Comparison of ENCODE assay signal across 8 mouse cellular contexts in genomic region chr11:100362209-100362978, GRCm38 (mm10). TPM values are rescaled to one million over a fixed set of nuclear protein-coding genes. Genes with fewer than 3 reads are reported as not detected.
DNase-seq lines count a peak whose midpoint lies in the region; ATAC-seq and TF ChIP-seq lines count a peak whose summit lies in the region.

No protein-coding gene starts in this region.

- no peak overlapping the region for H3K9ac ChIP-seq in midbrain, postnatal 0 days (replicated peaks; ENCODE audit: low read length, poor library complexity, severe bottlenecking)

- DNase-seq in 416B (ENCODE audit: low read depth) = peak; percentile 67
- DNase-seq in adrenal gland, adult 18-20 months (ENCODE audit: low spot score in 2 of 2) = peak; percentile 82 to 84
- DNase-seq in embryo, embryonic 10 days (ENCODE audit: low spot score) = peak; percentile 86
- DNase-seq in gastrocnemius, postnatal 25 days = peak; percentile 14
- peak; percentile 54 for DNase-seq in kidney, adult 11 months
- peak; percentile 77 for DNase-seq in left cerebral cortex, postnatal 4 days
- DNase-seq in midbrain, postnatal 0 days (ENCODE audit: low spot score) = peak; percentile 80
- peak; percentile 57 to 62 for DNase-seq in spleen, postnatal 36 days (ENCODE audit: low spot score in 2 of 2)

- no peaks in the 10 kb centered on the region for H3K27me3 ChIP-seq in midbrain, postnatal 0 days (ENCODE audit: insufficient read depth, low read length)

- intact Hi-C loops in left cerebral cortex, postnatal 4 days (cut with DNase I) = loop anchor here (5.0 kb wide), 2 partner anchors 45 to 110 kb away; partner anchors contain the start of gene Klhl11

- H3K9me3 ChIP-seq in midbrain, postnatal 0 days (ENCODE audit: low read length) = no peaks in the 10 kb centered on the region

- H3K4me1 ChIP-seq in midbrain, postnatal 0 days (ENCODE audit: insufficient read depth, low read length) = no peaks in the 10 kb centered on the region

- no peak overlapping the region for H3K4me3 ChIP-seq in midbrain, postnatal 0 days (ENCODE audit: low read depth, low read length)

- ATAC-seq in midbrain, postnatal 0 days (ENCODE audit: low FRiP score) = peak; percentile 45; the same call in 1 of the 2 replicates

- peak; percentile 94 for TF ChIP-seq CTCF in midbrain, postnatal 0 days (IDR thresholded peaks at IDR 0.05)

- WGBS in midbrain, postnatal 0 days = 15% methylated on average over 8 of the region's 8 CpGs

- peak overlapping the region; percentile 47; the same call in 1 of the 2 replicates for H3K27ac ChIP-seq in midbrain, postnatal 0 days (ENCODE audit: low read depth, low read length)

- no peak overlapping the region for H3K4me2 ChIP-seq in midbrain, postnatal 0 days (ENCODE audit: low read depth, low read length, poor library complexity, severe bottlenecking)

- H3K36me3 ChIP-seq in midbrain, postnatal 0 days (ENCODE audit: insufficient read depth, low read length) = no peaks in the 10 kb centered on the region

RNA-seq across cellular contexts. Expression of gene Hap1, which starts 6.5 kb away (rescaled TPM):
- 10 to 100 TPM; 46.9 to 49.7 TPM for total RNA-seq in adrenal gland, adult 18-20 months (2021)
- total RNA-seq in gastrocnemius, postnatal 25 days (2021) = under 1 TPM; 0.27 to 0.28 TPM
- total RNA-seq in left cerebral cortex, postnatal 4 days (2021) = 100 to 1,000 TPM in 1 of 2 experiments, 10 to 100 TPM in 1; 43.8 to 116 TPM
- 743 and 796 TPM in 2 replicates for total RNA-seq in midbrain, postnatal 0 days (2014; rRNA removed)
- polyA plus RNA-seq in midbrain, postnatal 0 days (2015; fragmentation: Nextera tagmentation; extraction: Ambion mirVana) = 597 and 631 TPM in 2 replicates

RNA-seq across cellular contexts. Expression of gene Gast, which starts 28.2 kb away (rescaled TPM):
- total RNA-seq in adrenal gland, adult 18-20 months (2021) = not detected
- total RNA-seq in gastrocnemius, postnatal 25 days (2021) = not detected
- not detected for total RNA-seq in left cerebral cortex, postnatal 4 days (2021)
- total RNA-seq in midbrain, postnatal 0 days (2014; rRNA removed) = not detected in 2 replicates
- polyA plus RNA-seq in midbrain, postnatal 0 days (2015; fragmentation: Nextera tagmentation; extraction: Ambion mirVana) = 1.1 and 2.2 TPM in 2 replicates

RNA-seq across cellular contexts. Expression of gene Jup, which starts 35.2 kb away (rescaled TPM):
- 10 to 100 TPM; 55.3 to 64.5 TPM for total RNA-seq in adrenal gland, adult 18-20 months (2021)
- total RNA-seq in gastrocnemius, postnatal 25 days (2021) = 10 to 100 TPM; 72.0 to 79.8 TPM
- total RNA-seq in left cerebral cortex, postnatal 4 days (2021) = 10 to 100 TPM; 74.2 to 77.9 TPM
- 133 and 156 TPM in 2 replicates for total RNA-seq in midbrain, postnatal 0 days (2014; rRNA removed)
- polyA plus RNA-seq in midbrain, postnatal 0 days (2015; fragmentation: Nextera tagmentation; extraction: Ambion mirVana) = 69.7 and 75.5 TPM in 2 replicates

RNA-seq across cellular contexts. Expression of gene Eif1, which starts 42.7 kb away (rescaled TPM):
- total RNA-seq in adrenal gland, adult 18-20 months (2021) = 1,000 to 10,000 TPM; 1,436 to 1,462 TPM
- 1,000 to 10,000 TPM; 1,016 to 1,083 TPM for total RNA-seq in gastrocnemius, postnatal 25 days (2021)
- 100 to 1,000 TPM; 642 to 677 TPM for total RNA-seq in left cerebral cortex, postnatal 4 days (2021)
- total RNA-seq in midbrain, postnatal 0 days (2014; rRNA removed) = 84.7 and 117 TPM in 2 replicates
- 1,241 and 1,297 TPM in 2 replicates for polyA plus RNA-seq in midbrain, postnatal 0 days (2015; fragmentation: Nextera tagmentation; extraction: Ambion mirVana)

RNA-seq across cellular contexts. Expression of gene P3h4, which starts 52.2 kb away (rescaled TPM):
- 10 to 100 TPM; 26.3 to 33.5 TPM for total RNA-seq in adrenal gland, adult 18-20 months (2021)
- total RNA-seq in gastrocnemius, postnatal 25 days (2021) = 1 to 10 TPM; 4.3 to 5.1 TPM
- total RNA-seq in left cerebral cortex, postnatal 4 days (2021) = 1 to 10 TPM; 8.1 to 9.9 TPM
- total RNA-seq in midbrain, postnatal 0 days (2014; rRNA removed) = 24.4 and 26.0 TPM in 2 replicates
- polyA plus RNA-seq in midbrain, postnatal 0 days (2015; fragmentation: Nextera tagmentation; extraction: Ambion mirVana) = 23.4 and 23.7 TPM in 2 replicates

Comparison
In these comparisons a context has a peak if more than half of its experiments do, and no peak if none do; other contexts are left out.
1. DNase-seq: peak in every context shown above with its lines; median percentile 86 in embryo, embryonic 10 days; 83 in adrenal gland, adult 18-20 months; 80 in midbrain, postnatal 0 days; 77 in left cerebral cortex, postnatal 4 days; 67 in 416B; 60 in spleen, postnatal 36 days; 54 in kidney, adult 11 months; 14 in gastrocnemius, postnatal 25 days.
2. RNA of gene Hap1, which starts 6.5 kb away (total RNA-seq): 743 to 796 TPM in midbrain, postnatal 0 days, 43.8 to 116 TPM in left cerebral cortex, postnatal 4 days and 46.9 to 49.7 TPM in adrenal gland, adult 18-20 months; 0.27 to 0.28 TPM in gastrocnemius, postnatal 25 days; every median in the first group is over 10 times any median in the second.